In genomic region chr1:152817027-152817769, GRCm38 (mm10) we compare ENCODE assay signal across 9 mouse cellular contexts. TPM values are rescaled to one million over a fixed set of nuclear protein-coding genes. Genes with fewer than 3 reads are reported as not detected.
DNase-seq lines count a peak whose midpoint lies in the region; ATAC-seq and TF ChIP-seq lines count a peak whose summit lies in the region.
"Had no signal": no experiment of that assay in that cellular context is flagged by ENCODE, and none has a peak within 500 bp of the region (broad histone marks: within the 10 kb centered on the region; RNA-seq: fewer than 3 reads in every experiment).

No protein-coding gene starts in this region.

- peak overlapping the region; percentile 67 for H3K27ac ChIP-seq in kidney, postnatal 0 days
- peak overlapping the region; percentile 61 for H3K27ac ChIP-seq in brown adipose tissue, adult 24 weeks (replicated peaks; ENCODE audit: low read depth, low read length)
- H3K27ac ChIP-seq in hindbrain, embryonic 15.5 days (replicated peaks), result peak overlapping the region; percentile 42
- no peak overlapping the region for H3K27ac ChIP-seq in limb, embryonic 10.5 days

- H3K4me2 ChIP-seq in kidney, postnatal 0 days (ENCODE audit: low read length), result peak overlapping the region; percentile 5; the same call in 1 of the 2 replicates
- H3K4me2 ChIP-seq in hindbrain, embryonic 15.5 days, result no peak overlapping the region
- H3K4me2 ChIP-seq: limb, embryonic 12.5 days had no signal

- peak; percentile 25 for DNase-seq in kidney, postnatal 0 days (ENCODE audit: low spot score)
- DNase-seq in kidney, postnatal 36 days, result no peak
- DNase-seq in right cerebral cortex, adult 2 months (ENCODE audit: low spot score in 2 of 2), result no peak
- DNase-seq in adrenal gland, adult 2 months, result no peak
- no peak for DNase-seq in limb, embryonic 10.5 days (ENCODE audit: low spot score)

- no peaks in the 10 kb centered on the region for H3K36me3 ChIP-seq in kidney, postnatal 0 days (ENCODE audit: insufficient read depth, low read length)
- H3K36me3 ChIP-seq in hindbrain, embryonic 15.5 days, result no peaks in the 10 kb centered on the region
- H3K36me3 ChIP-seq in limb, embryonic 10.5 days, result no peaks in the 10 kb centered on the region
- H3K36me3 ChIP-seq: limb, embryonic 12.5 days had no signal

- peak; percentile 25; the same call in 1 of the 2 replicates for ATAC-seq in kidney, postnatal 0 days (replicated peaks; ENCODE audit: low FRiP score, low read depth)
- ATAC-seq in hindbrain, embryonic 15.5 days (ENCODE audit: low FRiP score, low read depth), result no peak
- peak; percentile 74 for ATAC-seq in neutrophil, adult 5-6 weeks (ENCODE audit: extremely low read depth, insufficient number of reproducible peaks, low FRiP score, poor library complexity, severe bottlenecking)

- H3K4me3 ChIP-seq in kidney, postnatal 0 days (replicated peaks; ENCODE audit: low read depth, low read length), result no peak overlapping the region
- H3K4me3 ChIP-seq in brown adipose tissue, adult 24 weeks (ENCODE audit: insufficient read depth, low read depth, low read length), result no peak overlapping the region
- H3K4me3 ChIP-seq in hindbrain, embryonic 15.5 days, result no peak overlapping the region
- H3K4me3 ChIP-seq in limb, embryonic 10.5 days, result no peak overlapping the region
- H3K4me3 ChIP-seq: limb, embryonic 12.5 days had no signal

- H3K9ac ChIP-seq in kidney, postnatal 0 days (ENCODE audit: low read depth, low read length), result no peak overlapping the region
- no peak overlapping the region for H3K9ac ChIP-seq in hindbrain, embryonic 15.5 days
- H3K9ac ChIP-seq: limb, embryonic 12.5 days had no signal

- H3K4me1 ChIP-seq in kidney, postnatal 0 days (replicated peaks; ENCODE audit: insufficient read depth, low read length), result peaks cover 15% of the 10 kb centered on the region
- no peaks in the 10 kb centered on the region; the same call in 1 of the 2 replicates for H3K4me1 ChIP-seq in brown adipose tissue, adult 24 weeks (ENCODE audit: control insufficient read depth, insufficient read depth, insufficient read length, low read length)
- peaks cover 35% of the 10 kb centered on the region for H3K4me1 ChIP-seq in hindbrain, embryonic 15.5 days (replicated peaks)
- peaks cover 19% of the 10 kb centered on the region for H3K4me1 ChIP-seq in limb, embryonic 10.5 days

- H3K27me3 ChIP-seq in kidney, postnatal 0 days (ENCODE audit: insufficient read depth, low read length), result no peaks in the 10 kb centered on the region
- H3K27me3 ChIP-seq in hindbrain, embryonic 15.5 days, result no peaks in the 10 kb centered on the region
- H3K27me3 ChIP-seq in limb, embryonic 10.5 days (ENCODE audit: low read depth, poor library complexity, severe bottlenecking), result no peaks in the 10 kb centered on the region
- H3K27me3 ChIP-seq: limb, embryonic 12.5 days had no signal

- WGBS in kidney, postnatal 0 days, result 32% methylated on average over 12 of the region's 12 CpGs
- WGBS in hindbrain, embryonic 15.5 days, result 11% methylated on average over 12 of the region's 12 CpGs
- WGBS in limb, embryonic 10.5 days, result 43% methylated on average over 12 of the region's 12 CpGs

- TF ChIP-seq CTCF in kidney, postnatal 0 days (IDR thresholded peaks at IDR 0.05; ENCODE audit: low read depth), result no peak

- no peaks in the 10 kb centered on the region for H3K9me3 ChIP-seq in kidney, postnatal 0 days (replicated peaks; ENCODE audit: low read length)
- no peaks in the 10 kb centered on the region for H3K9me3 ChIP-seq in hindbrain, embryonic 15.5 days
- no peaks in the 10 kb centered on the region for H3K9me3 ChIP-seq in limb, embryonic 10.5 days (replicated peaks)
- H3K9me3 ChIP-seq: limb, embryonic 12.5 days had no signal

RNA-seq across cellular contexts. Expression of gene Ncf2, which starts 17.2 kb away (rescaled TPM):
- 7.3 and 8.3 TPM in 2 replicates for polyA plus RNA-seq in kidney, postnatal 0 days (2015; fragmentation: Nextera tagmentation; extraction: Ambion mirVana)
- polyA plus RNA-seq in brown adipose tissue, adult 24 weeks (2012; ENCODE audit: insufficient read depth, insufficient read length, missing spikeins), result 2.4 and 3.9 TPM in 2 replicates
- 2.2 and 3.7 TPM in 2 replicates for polyA plus RNA-seq in hindbrain, embryonic 15.5 days (2015; fragmentation: Nextera tagmentation; extraction: Ambion mirVana)
- 637 and 647 TPM in 2 replicates for total RNA-seq in neutrophil, adult 5-6 weeks (2017)
- 1 to 10 TPM; 4.8 to 4.9 TPM for total RNA-seq in adrenal gland, adult 2 months (2021)
- polyA plus RNA-seq in adrenal gland, adult 2 months (2012; rRNA removed), result 1.6 and 1.7 TPM in 2 replicates
- polyA plus RNA-seq in limb, embryonic 10.5 days (2016; fragmentation: Nextera tagmentation; extraction: Ambion mirVana), result 2.4 and 2.5 TPM in 2 replicates

RNA-seq across cellular contexts. Expression of gene Arpc5, which starts 50.9 kb away (rescaled TPM):
- polyA plus RNA-seq in kidney, postnatal 0 days (2015; fragmentation: Nextera tagmentation; extraction: Ambion mirVana), result 294 and 307 TPM in 2 replicates
- 62.6 and 85.9 TPM in 2 replicates for polyA plus RNA-seq in brown adipose tissue, adult 24 weeks (2012; ENCODE audit: insufficient read depth, insufficient read length, missing spikeins)
- 298 and 307 TPM in 2 replicates for polyA plus RNA-seq in hindbrain, embryonic 15.5 days (2015; fragmentation: Nextera tagmentation; extraction: Ambion mirVana)
- total RNA-seq in neutrophil, adult 5-6 weeks (2017), result 356 and 382 TPM in 2 replicates
- total RNA-seq in adrenal gland, adult 2 months (2021), result 100 to 1,000 TPM in 1 of 2 experiments, 10 to 100 TPM in 1; 89.9 to 103 TPM
- polyA plus RNA-seq in adrenal gland, adult 2 months (2012; rRNA removed), result 11.6 and 12.3 TPM in 2 replicates
- 157 and 165 TPM in 2 replicates for polyA plus RNA-seq in limb, embryonic 10.5 days (2016; fragmentation: Nextera tagmentation; extraction: Ambion mirVana)

RNA-seq across cellular contexts. Expression of gene Rgl1, which starts 51.0 kb away (rescaled TPM):
- polyA plus RNA-seq in kidney, postnatal 0 days (2015; fragmentation: Nextera tagmentation; extraction: Ambion mirVana), result 59.4 and 60.9 TPM in 2 replicates
- polyA plus RNA-seq in brown adipose tissue, adult 24 weeks (2012; ENCODE audit: insufficient read depth, insufficient read length, missing spikeins), result 14.7 and 20.5 TPM in 2 replicates
- polyA plus RNA-seq in hindbrain, embryonic 15.5 days (2015; fragmentation: Nextera tagmentation; extraction: Ambion mirVana), result 18.9 and 19.5 TPM in 2 replicates
- 12.4 and 12.6 TPM in 2 replicates for total RNA-seq in neutrophil, adult 5-6 weeks (2017)
- 10 to 100 TPM; 17.9 to 38.3 TPM for total RNA-seq in adrenal gland, adult 2 months (2021)
- 4.3 and 4.4 TPM in 2 replicates for polyA plus RNA-seq in adrenal gland, adult 2 months (2012; rRNA removed)
- polyA plus RNA-seq in limb, embryonic 10.5 days (2016; fragmentation: Nextera tagmentation; extraction: Ambion mirVana), result 38.7 and 44.0 TPM in 2 replicates
